Mouse (Mus musculus) lung, adult 2 months (tissue): ENCODE results near the gene Hsd17b7.

Source experiments
- CTCF ChIP-seq: fragments of 200-500 bp; IDR thresholded peaks from 2 replicates; pipeline ENCODE4 v1.5.1; 2011; ENCODE audit warnings: mild to moderate bottlenecking, low read length, control low read depth; ENCODE audit not compliant: insufficient read depth
- POLR2A ChIP-seq: fragments of 200-500 bp; IDR thresholded peaks from 2 replicates; pipeline ENCODE4 v1.6.1; 2011; ENCODE audit warnings: low read depth, mild to moderate bottlenecking, control low read depth, low read length, borderline replicate concordance; ENCODE audit errors: extremely low read depth

DNA sequence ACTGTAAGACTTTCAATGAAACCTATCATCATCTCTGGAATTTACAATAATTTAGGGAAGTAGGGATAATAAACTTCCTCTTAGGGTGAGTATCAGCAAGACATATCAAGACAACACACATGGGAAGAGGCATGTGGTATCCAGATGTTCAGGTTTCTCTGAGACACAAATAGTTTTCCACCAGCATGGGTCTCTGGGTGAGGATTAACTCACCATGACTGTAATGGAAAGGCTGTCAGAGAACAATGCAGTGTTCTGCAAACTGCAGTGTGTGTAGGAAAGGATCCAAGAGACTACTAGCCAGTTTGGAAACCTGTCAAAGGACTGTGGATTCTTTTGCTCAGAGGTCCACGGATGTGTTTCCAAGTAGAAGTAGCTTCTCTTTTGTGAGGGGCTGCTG is 17.1 kb upstream of the Hsd17b7 start:
- TF ChIP-seq CTCF (no peak), POLR2A (no peak)
